In the genomic region with DNA sequence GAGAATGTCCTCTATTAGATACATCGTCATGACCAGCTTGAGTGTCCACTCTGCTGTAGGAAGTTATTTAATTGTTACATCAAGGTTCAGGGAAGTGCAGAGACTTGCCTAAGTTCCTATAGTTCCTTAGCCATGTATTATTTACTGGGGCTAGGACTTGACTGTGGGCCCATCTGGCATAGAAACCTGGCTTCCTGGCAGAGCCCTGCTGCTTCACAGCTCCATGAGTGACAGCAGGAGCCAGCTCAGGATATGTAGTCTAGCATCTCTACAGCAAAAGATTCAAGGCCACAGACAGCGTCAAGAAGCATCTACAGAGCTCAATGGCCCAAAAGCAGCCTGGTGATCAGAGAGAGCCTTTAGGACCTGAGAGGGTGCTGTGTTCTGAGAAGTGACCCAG, we compare ENCODE assay signal across 21 mouse cellular contexts.
"Had no signal": no experiment of that assay in that cellular context is flagged by ENCODE, and none has a peak within 500 bp of the region (broad histone marks: within the 10 kb centered on the region; RNA-seq: fewer than 3 reads in every experiment).

No protein-coding gene starts in this region.

- H3K4me3 ChIP-seq: limb, embryonic 12.5 days; limb, embryonic 15.5 days; liver, embryonic 12.5 days; liver, embryonic 15.5 days; lung, embryonic 15.5 days; megakaryocyte, embryonic 14.5 days; midbrain, embryonic 12.5 days; midbrain, embryonic 15.5 days; neural tube, embryonic 12.5 days; neural tube, embryonic 15.5 days had no signal

- H3K9ac ChIP-seq: limb, embryonic 12.5 days; limb, embryonic 15.5 days; liver, embryonic 12.5 days; liver, embryonic 15.5 days; lung, embryonic 15.5 days; midbrain, embryonic 12.5 days; midbrain, embryonic 15.5 days; neural tube, embryonic 12.5 days; neural tube, embryonic 15.5 days had no signal

- H3K27me3 ChIP-seq: limb, embryonic 12.5 days; limb, embryonic 15.5 days; liver, embryonic 12.5 days; liver, embryonic 15.5 days; lung, embryonic 15.5 days; megakaryocyte, embryonic 14.5 days; midbrain, embryonic 12.5 days; midbrain, embryonic 15.5 days; neural tube, embryonic 12.5 days; neural tube, embryonic 15.5 days had no signal

- H3K4me1 ChIP-seq: limb, embryonic 12.5 days; limb, embryonic 15.5 days; liver, embryonic 12.5 days; liver, embryonic 15.5 days; lung, embryonic 15.5 days; megakaryocyte, embryonic 14.5 days; midbrain, embryonic 12.5 days; midbrain, embryonic 15.5 days; neural tube, embryonic 12.5 days; neural tube, embryonic 15.5 days had no signal

- DNase-seq: kidney, adult 2 months; kidney, postnatal 25 days; left cerebral cortex, postnatal 4 days; lung, adult 18-20 months; lung, postnatal 10 days; lung, postnatal 36 days; thymus, adult 2 months; thymus, postnatal 14 days; thymus, postnatal 4 days had no signal

- H3K36me3 ChIP-seq: limb, embryonic 12.5 days; limb, embryonic 15.5 days; liver, embryonic 12.5 days; liver, embryonic 15.5 days; lung, embryonic 15.5 days; midbrain, embryonic 12.5 days; midbrain, embryonic 15.5 days; neural tube, embryonic 12.5 days; neural tube, embryonic 15.5 days had no signal

- H3K4me2 ChIP-seq: limb, embryonic 12.5 days; limb, embryonic 15.5 days; liver, embryonic 12.5 days; liver, embryonic 15.5 days; lung, embryonic 15.5 days; midbrain, embryonic 12.5 days; midbrain, embryonic 15.5 days; neural tube, embryonic 12.5 days; neural tube, embryonic 15.5 days had no signal

- H3K9me3 ChIP-seq: limb, embryonic 12.5 days; limb, embryonic 15.5 days; liver, embryonic 12.5 days; liver, embryonic 15.5 days; lung, embryonic 15.5 days; midbrain, embryonic 12.5 days; midbrain, embryonic 15.5 days; neural tube, embryonic 12.5 days; neural tube, embryonic 15.5 days had no signal

- H3K27ac ChIP-seq: kidney, postnatal 0 days; limb, embryonic 12.5 days; limb, embryonic 15.5 days; liver, embryonic 12.5 days; liver, embryonic 15.5 days; lung, embryonic 15.5 days; midbrain, embryonic 12.5 days; midbrain, embryonic 15.5 days; neural tube, embryonic 12.5 days; neural tube, embryonic 15.5 days had no signal

- ATAC-seq: intestine, postnatal 0 days; liver, embryonic 12.5 days; midbrain, embryonic 15.5 days had no signal
